Mouse (Mus musculus) lung, postnatal 0 days (tissue): ENCODE measurements at regions not wholly inside any gene's neighbourhood (a gene's known extent, or its start where the extent isn't known, plus 50 kb on each side); places are given as distances from the start of the nearest gene placed in this dataset.
A peak's percentile ranks its signal among the peaks of the same experiment; 100 is the strongest.

Experiments
- ATAC-seq: fragments of 200-750 bp; cut with Nextera tagmentation; 2 replicates; pipeline ENCODE4 v1.8.0; 2017; ENCODE audit warnings: moderate library complexity
- DNase-seq: peaks from one replicate; pipeline ENCODE4 v3.0.0-alpha.2; 2016; ENCODE audit warnings: low spot score
- H3K27ac ChIP-seq: fragments of 300-500 bp; sonication (generic); 2 replicates; pipeline ENCODE4 v1.5.1; 2014; ENCODE audit warnings: antibody characterized with exemption, mild to moderate bottlenecking, low read length, mixed read lengths
- H3K27me3 ChIP-seq: fragments of 300-500 bp; sonication (generic); replicated peaks from 2 replicates; pipeline ENCODE4 v1.6.1; 2014; ENCODE audit warnings: low read length, mixed read lengths; ENCODE audit not compliant: insufficient read depth
- H3K36me3 ChIP-seq: fragments of 300-500 bp; sonication (generic); 2 replicates; pipeline ENCODE4 v1.6.1; 2014; ENCODE audit warnings: low read length, mixed read lengths; ENCODE audit not compliant: insufficient read depth
- H3K4me1 ChIP-seq: fragments of 300-500 bp; sonication (generic); 2 replicates; pipeline ENCODE4 v1.6.1; 2014; ENCODE audit warnings: antibody characterized with exemption, low read depth, low read length, mixed read lengths; ENCODE audit not compliant: insufficient read depth
- H3K4me2 ChIP-seq: fragments of 300-500 bp; sonication (generic); replicated peaks from 2 replicates; pipeline ENCODE4 v1.6.1; 2014; ENCODE audit warnings: low read depth, mild to moderate bottlenecking, low read length, moderate library complexity, mixed read lengths
- H3K4me3 ChIP-seq: fragments of 300-500 bp; sonication (generic); 2 replicates; pipeline ENCODE4 v1.5.1; 2014; ENCODE audit warnings: low read depth, low read length
- H3K9ac ChIP-seq: fragments of 300-500 bp; sonication (generic); replicated peaks from 2 replicates; pipeline ENCODE4 v1.6.1; 2014; ENCODE audit warnings: low read depth, mild to moderate bottlenecking
- H3K9me3 ChIP-seq: fragments of 300-500 bp; sonication (generic); 2 replicates; pipeline ENCODE4 v1.6.1; 2016; ENCODE audit warnings: low read length, mixed read lengths
- CTCF ChIP-seq: IDR thresholded peaks from 2 replicates; pipeline ENCODE4 v1.5.1; 2016; ENCODE audit warnings: antibody characterized with exemption, mild to moderate bottlenecking
- EP300 ChIP-seq: IDR thresholded peaks from 2 replicates; pipeline ENCODE4 v1.6.1; 2016; ENCODE audit warnings: antibody characterized with exemption, mild to moderate bottlenecking, control low read depth
- WGBS: fragments of 180-500 bp; shearing (Covaris S2); extraction: QIAGEN DNeasy Blood & Tissue Kit; methylation state at CpG from one replicate; pipeline ENCODE4 v1.1.7; 2014; 5-methylcytosine and 5-hydroxymethylcytosine counted together

- Histone ChIP-seq H3K27me3 (no peaks in the 10 kb centered on the region), H3K4me1 (no peaks in the 10 kb centered on the region), H3K4me2 (no peak overlapping the region), H3K36me3 (no peaks in the 10 kb centered on the region), H3K4me3 (no peak overlapping the region), H3K27ac (no peak overlapping the region), H3K9ac (no peak overlapping the region), H3K9me3 (no peaks in the 10 kb centered on the region)
- WGBS: 61% methylated on average over 9 of the region's 9 CpGs
- DNase-seq (no peak), ATAC-seq (no peak)
- no peak for TF ChIP-seq CTCF
- no peak for TF ChIP-seq EP300
Measured at GRCm38 (mm10) chr1:184462481-184463124, 269.8 kb downstream of the Hlx start.

DNA sequence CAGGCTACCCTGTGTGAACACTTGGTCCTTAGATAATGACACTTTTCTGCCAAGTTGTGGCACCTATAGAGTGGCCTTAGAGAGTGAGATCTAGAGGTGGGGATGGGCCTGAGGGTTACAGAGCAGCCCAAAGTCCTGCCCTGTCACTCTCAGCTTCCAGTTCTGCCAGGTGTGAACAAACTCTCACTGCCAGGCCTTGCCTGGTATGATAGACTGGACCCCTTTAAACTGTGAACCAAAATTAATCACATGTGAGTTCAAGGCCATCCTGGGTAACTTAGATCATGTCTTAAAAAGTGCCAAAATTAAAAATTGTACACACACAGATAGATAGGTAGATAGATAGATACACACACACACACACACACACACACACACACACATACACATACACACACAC, 271.0 kb downstream of the Hlx start:
- Histone ChIP-seq H3K4me2 (no peak overlapping the region), H3K4me1 (no peaks in the 10 kb centered on the region), H3K36me3 (no peaks in the 10 kb centered on the region), H3K27ac (no peak overlapping the region), H3K27me3 (no peaks in the 10 kb centered on the region), H3K4me3 (no peak overlapping the region), H3K9me3 (no peaks in the 10 kb centered on the region), H3K9ac (no peak overlapping the region)
- no peak for TF ChIP-seq EP300
- no peak for TF ChIP-seq CTCF
- no peak for ATAC-seq
- no peak for DNase-seq

- Histone ChIP-seq H3K36me3 (no peaks in the 10 kb centered on the region), H3K4me3 (no peak overlapping the region), H3K27ac (no peak overlapping the region), H3K4me2 (no peak overlapping the region), H3K27me3 (no peaks in the 10 kb centered on the region), H3K4me1 (no peaks in the 10 kb centered on the region), H3K9ac (no peak overlapping the region), H3K9me3 (no peaks in the 10 kb centered on the region)
- DNase-seq: no peak
- ATAC-seq: no peak
- whole genome bisulfite sequencing: 77% methylated on average over 8 of the region's 8 CpGs
- TF ChIP-seq CTCF (no peak), EP300 (no peak)
Measured at GRCm38 (mm10) chr1:184456727-184457126, 275.7 kb downstream of the Hlx start.

GRCm38 (mm10) chr1:184454381-184454780, 278.0 kb downstream of the Hlx start:
- no peak for TF ChIP-seq EP300
- no peak for TF ChIP-seq CTCF
- DNase-seq (no peak), ATAC-seq (no peak)
- WGBS: 84% methylated on average over 4 of the region's 4 CpGs
- no peaks in the 10 kb centered on the region for H3K27me3 ChIP-seq
- no peak overlapping the region for H3K4me2 ChIP-seq
- H3K9me3 ChIP-seq: no peaks in the 10 kb centered on the region
- H3K27ac ChIP-seq: no peak overlapping the region
- no peaks in the 10 kb centered on the region for H3K4me1 ChIP-seq
- H3K36me3 ChIP-seq: no peaks in the 10 kb centered on the region
- H3K4me3 ChIP-seq: no peak overlapping the region
- H3K9ac ChIP-seq: no peak overlapping the region

- no peaks in the 10 kb centered on the region for H3K4me1 ChIP-seq
- ATAC-seq (no peak), DNase-seq (no peak)
- no peak overlapping the region for H3K9ac ChIP-seq
- 57% methylated on average over 5 of the region's 5 CpGs for WGBS
- no peak overlapping the region for H3K27ac ChIP-seq
- no peaks in the 10 kb centered on the region for H3K36me3 ChIP-seq
- no peaks in the 10 kb centered on the region for H3K9me3 ChIP-seq
- no peak overlapping the region for H3K4me2 ChIP-seq
- TF ChIP-seq CTCF (no peak), EP300 (no peak)
- no peaks in the 10 kb centered on the region for H3K27me3 ChIP-seq
- H3K4me3 ChIP-seq: no peak overlapping the region
Measured at GRCm38 (mm10) chr1:184453673-184454072, 278.7 kb downstream of the Hlx start.

GRCm38 (mm10) chr1:184453061-184453460, 279.4 kb downstream of the Hlx start:
- Histone ChIP-seq H3K27me3 (no peaks in the 10 kb centered on the region), H3K9ac (no peak overlapping the region), H3K27ac (no peak overlapping the region), H3K36me3 (no peaks in the 10 kb centered on the region), H3K4me3 (no peak overlapping the region), H3K4me2 (no peak overlapping the region), H3K4me1 (no peaks in the 10 kb centered on the region), H3K9me3 (no peaks in the 10 kb centered on the region)
- ATAC-seq: no peak
- TF ChIP-seq CTCF: no peak
- no peak for TF ChIP-seq EP300
- DNase-seq: no peak
- WGBS: 91% methylated on average over 9 of the region's 9 CpGs

DNA sequence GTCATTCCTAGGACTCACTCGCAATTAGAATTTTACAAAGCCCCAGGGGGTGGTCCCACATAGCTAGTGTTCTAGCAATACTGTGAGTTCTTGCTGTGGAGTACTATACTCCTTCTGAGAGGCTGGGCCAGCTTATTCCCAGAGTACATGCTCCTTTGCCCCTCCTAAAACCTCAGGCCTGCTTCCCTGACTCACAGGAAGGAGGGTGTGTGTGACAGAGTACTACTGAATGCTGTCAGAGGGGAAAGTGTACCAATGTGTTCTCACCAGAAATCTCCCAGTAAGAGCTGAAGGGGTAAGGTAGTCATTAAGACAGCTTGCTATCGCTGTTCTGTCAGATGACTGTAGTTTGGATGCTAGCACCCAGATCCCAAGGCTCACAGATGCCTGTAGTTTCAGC, 280.7 kb downstream of the Hlx start:
- no peak for TF ChIP-seq CTCF
- no peak for TF ChIP-seq EP300
- Histone ChIP-seq H3K4me3 (no peak overlapping the region), H3K4me1 (no peaks in the 10 kb centered on the region), H3K27me3 (no peaks in the 10 kb centered on the region), H3K27ac (no peak overlapping the region), H3K36me3 (no peaks in the 10 kb centered on the region), H3K4me2 (no peak overlapping the region), H3K9ac (no peak overlapping the region), H3K9me3 (no peaks in the 10 kb centered on the region)
- DNase-seq (peak; percentile 20), ATAC-seq (no peak)
- 81% methylated on average over 2 of the region's 2 CpGs for WGBS
